Mouse (Mus musculus) midbrain, postnatal 0 days (tissue): Measurements from ENCODE around the gene Baiap2l1. TPM values are rescaled to one million over a fixed set of nuclear protein-coding genes. Genes with fewer than 3 reads are reported as not detected.
"Not testable (repeated sequence)": the region's sequence is repeated elsewhere in the genome, so short reads cannot be mapped to it uniquely, and the experiment has no call there.

Experiments used
- ATAC-seq: fragments of 200-750 bp; cut with Nextera tagmentation; 2 replicates; pipeline ENCODE4 v1.8.0; 2017; ENCODE audit warnings: moderate number of reproducible peaks, mild to moderate bottlenecking, moderate TSS enrichment, moderate library complexity; ENCODE audit not compliant: low FRiP score
- DNase-seq: peaks from one replicate; pipeline ENCODE4 v3.0.0-alpha.2; 2015; ENCODE audit warnings: low spot score
- H3K27ac ChIP-seq: fragments of 300-500 bp; sonication (generic); 2 replicates; pipeline ENCODE4 v1.5.1; 2014; ENCODE audit warnings: low read depth, mild to moderate bottlenecking, low read length, mixed read lengths
- H3K27me3 ChIP-seq: fragments of 300-500 bp; sonication (generic); 2 replicates; pipeline ENCODE4 v1.6.1; 2014; ENCODE audit warnings: low read length, control low read depth, mixed read lengths; ENCODE audit not compliant: insufficient read depth
- H3K36me3 ChIP-seq: fragments of 300-500 bp; sonication (generic); 2 replicates; pipeline ENCODE4 v1.6.1; 2014; ENCODE audit warnings: low read length, control low read depth, mixed read lengths; ENCODE audit not compliant: insufficient read depth
- H3K4me1 ChIP-seq: fragments of 300-500 bp; sonication (generic); 2 replicates; pipeline ENCODE4 v1.6.1; 2014; ENCODE audit warnings: mild to moderate bottlenecking, control low read depth, antibody characterized with exemption, low read length, mixed read lengths; ENCODE audit not compliant: insufficient read depth
- H3K4me2 ChIP-seq: fragments of 300-500 bp; sonication (generic); 2 replicates; pipeline ENCODE4 v1.6.1; 2014; ENCODE audit warnings: low read depth, mild to moderate bottlenecking, low read length, mixed read lengths; ENCODE audit not compliant: poor library complexity, severe bottlenecking
- H3K4me3 ChIP-seq: fragments of 300-500 bp; sonication (generic); 2 replicates; pipeline ENCODE4 v1.5.1; 2014; ENCODE audit warnings: low read depth, mild to moderate bottlenecking, low read length, moderate library complexity
- H3K9ac ChIP-seq: fragments of 300-500 bp; sonication (generic); replicated peaks from 2 replicates; pipeline ENCODE4 v1.6.1; 2014; ENCODE audit warnings: mild to moderate bottlenecking, low read length, moderate library complexity, mixed read lengths; ENCODE audit not compliant: poor library complexity, severe bottlenecking
- H3K9me3 ChIP-seq: fragments of 300-500 bp; sonication (generic); 2 replicates; pipeline ENCODE4 v1.6.1; 2016; ENCODE audit warnings: low read length, control low read depth
- CTCF ChIP-seq: IDR thresholded peaks from 2 replicates; pipeline ENCODE4 v1.5.1; 2016; ENCODE audit warnings: antibody characterized with exemption, mild to moderate bottlenecking
- WGBS: fragments of 180-500 bp; shearing (Covaris S2); extraction: QIAGEN DNeasy Blood & Tissue Kit; methylation state at CpG from one replicate; pipeline ENCODE4 v1.1.7; 2014; 5-methylcytosine and 5-hydroxymethylcytosine counted together
- polyA plus RNA-seq: library from polyadenylated mRNA; unstranded; fragments of >200 nt; fragmentation: Nextera tagmentation; extraction: Ambion mirVana; gene quantifications from 2 replicates; pipeline ENCODE4 v1.2.1, GENCODE M21; 2015
- total RNA-seq: library from RNA; depleted of rRNA; stranded (reverse); fragments of >200 nt; gene quantifications from 2 replicates; pipeline ENCODE4 v1.2.3, GENCODE M21; 2014

The Baiap2l1 gene
- total and polyA plus RNA-seq, 2 experiments from 2014 or later: 0.44 to 0.80 TPM

DNA sequence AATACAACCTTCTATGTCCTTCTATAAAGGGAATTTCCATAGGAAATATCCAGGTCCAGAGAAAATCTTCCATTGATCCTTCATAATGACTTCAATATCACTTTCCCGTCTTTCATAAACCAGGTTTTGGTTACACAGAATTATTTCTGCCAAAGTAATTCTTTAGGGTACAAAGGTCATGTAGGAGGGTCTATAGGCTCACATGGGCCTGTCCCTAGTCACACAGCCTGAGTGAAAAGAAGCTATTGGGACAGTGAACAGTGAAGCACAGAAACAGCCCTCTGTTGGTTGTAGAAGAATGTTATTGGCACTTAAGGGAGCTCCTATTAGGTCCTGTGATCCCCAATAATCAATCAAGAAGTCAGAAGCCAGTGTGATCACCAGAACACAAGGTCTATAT is 16.8 kb downstream of the Baiap2l1 start:
- no peak for DNase-seq

DNA sequence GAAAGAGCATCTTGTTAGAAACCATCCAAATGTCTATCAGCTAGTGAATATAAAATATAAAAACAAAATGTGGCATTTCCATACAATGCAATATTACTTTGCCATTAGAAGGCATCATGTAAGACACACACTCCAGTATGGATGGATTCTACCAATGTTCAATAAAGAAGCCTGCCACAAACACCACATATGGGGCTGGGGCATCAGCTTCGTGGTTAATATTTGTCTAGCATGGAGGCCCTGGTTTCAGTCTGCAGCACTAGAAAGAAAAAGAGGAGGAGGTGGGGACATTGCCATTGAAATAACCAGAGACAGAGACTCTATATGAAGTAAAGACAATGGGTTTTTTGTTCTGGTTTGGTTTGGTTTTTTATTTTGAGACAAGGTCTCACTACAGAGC is 19.1 kb downstream of the Baiap2l1 start:
- H3K4me3 ChIP-seq: no peak overlapping the region
- ATAC-seq (no peak), DNase-seq (no peak)
- H3K4me2 ChIP-seq: no peak overlapping the region
- H3K36me3 ChIP-seq: no peaks in the 10 kb centered on the region
- H3K9me3 ChIP-seq: no peaks in the 10 kb centered on the region
- TF ChIP-seq CTCF: no peak
- no peak overlapping the region for H3K27ac ChIP-seq
- H3K27me3 ChIP-seq: no peaks in the 10 kb centered on the region
- no peak overlapping the region for H3K9ac ChIP-seq
- H3K4me1 ChIP-seq: no peaks in the 10 kb centered on the region
- WGBS: 57% methylated on average over 1 of the region's 1 CpGs

More for the DNA sequence above, 16.8 kb downstream of the Baiap2l1 start:
- H3K9me3 ChIP-seq: no peaks in the 10 kb centered on the region
- no peak overlapping the region for H3K27ac ChIP-seq
- H3K4me3 ChIP-seq: no peak overlapping the region
- no peaks in the 10 kb centered on the region for H3K4me1 ChIP-seq
- H3K4me2 ChIP-seq: no peak overlapping the region
- 79% methylated on average over 1 of the region's 1 CpGs for WGBS
- no peak for ATAC-seq
- H3K36me3 ChIP-seq: no peaks in the 10 kb centered on the region
- H3K27me3 ChIP-seq: no peaks in the 10 kb centered on the region
- no peak overlapping the region for H3K9ac ChIP-seq
- TF ChIP-seq CTCF: no peak

DNA sequence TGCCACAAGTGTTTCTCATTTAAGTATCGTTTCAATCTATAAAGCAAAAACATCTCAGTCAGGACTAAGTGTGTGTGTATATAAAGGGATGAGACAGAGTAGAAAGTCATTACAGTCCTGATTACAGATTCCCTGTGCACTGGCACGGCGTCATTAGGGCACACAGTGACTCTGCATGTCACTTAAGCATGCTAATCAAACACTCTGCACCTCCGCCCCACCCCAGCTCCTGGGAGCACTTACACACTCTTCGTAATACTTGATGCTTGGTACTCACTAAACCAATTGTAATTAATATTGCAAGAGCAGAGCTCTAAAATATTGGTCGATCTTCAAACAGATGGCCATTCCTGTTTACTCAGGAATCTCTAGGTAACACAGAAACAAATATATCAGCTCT is 22.6 kb downstream of the Baiap2l1 start:
- not testable (repeated sequence) for H3K4me3 ChIP-seq, DNase-seq, H3K9ac ChIP-seq, H3K27ac ChIP-seq, H3K4me1 ChIP-seq, H3K27me3 ChIP-seq, H3K36me3 ChIP-seq, H3K9me3 ChIP-seq, H3K4me2 ChIP-seq, ATAC-seq
- WGBS: 87% methylated on average over 6 of the region's 6 CpGs

DNA sequence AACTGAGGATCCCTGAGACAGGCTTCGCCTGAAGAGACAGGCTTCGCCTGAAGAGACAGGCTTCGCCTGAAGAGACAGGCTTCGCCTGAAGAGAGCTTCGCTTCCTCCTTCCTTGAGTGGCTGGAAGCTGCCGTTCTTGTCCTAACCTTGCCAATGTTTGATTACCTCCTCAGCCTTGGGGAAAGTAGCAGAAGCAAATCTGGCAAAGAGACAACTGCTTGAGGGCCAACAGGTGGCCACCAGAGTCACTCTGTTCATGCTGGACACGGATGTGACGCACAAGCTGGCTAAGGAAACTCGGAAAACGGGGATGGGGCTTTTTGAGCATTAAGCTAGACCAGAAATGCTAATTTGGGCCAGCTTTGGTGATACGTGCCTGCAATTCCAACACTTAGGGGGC is 23.9 kb downstream of the Baiap2l1 start:
- Histone ChIP-seq H3K4me1 (no peaks in the 10 kb centered on the region), H3K36me3 (no peaks in the 10 kb centered on the region), H3K9ac (no peak overlapping the region), H3K9me3 (no peaks in the 10 kb centered on the region), H3K27me3 (no peaks in the 10 kb centered on the region), H3K4me3 (no peak overlapping the region), H3K27ac (no peak overlapping the region), H3K4me2 (no peak overlapping the region)
- TF ChIP-seq CTCF: no peak
- ATAC-seq (no peak), DNase-seq (no peak)
- 91% methylated on average over 11 of the region's 11 CpGs for WGBS

DNA sequence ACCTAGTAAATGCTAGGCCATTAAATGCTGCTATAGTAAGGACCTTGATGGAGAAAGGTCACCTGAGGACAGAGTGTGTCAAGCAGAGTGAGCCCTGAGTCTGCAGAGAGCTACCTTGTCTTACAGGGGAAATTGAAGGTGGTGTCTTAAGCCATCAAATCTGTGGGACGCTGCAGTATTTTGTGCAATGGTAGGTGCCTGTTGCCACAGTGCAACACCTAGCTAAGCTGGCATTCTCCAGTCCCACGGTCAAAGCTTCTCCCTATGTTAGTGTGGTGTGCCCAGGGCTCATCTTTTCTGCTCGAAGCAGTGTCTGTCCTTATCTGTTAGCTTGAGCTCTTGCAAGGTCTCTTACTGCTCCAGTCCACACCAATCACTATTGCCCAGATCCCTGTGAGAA is 35.2 kb downstream of the Baiap2l1 start:
- 90% methylated on average over 3 of the region's 3 CpGs for WGBS
- Histone ChIP-seq H3K9ac (no peak overlapping the region), H3K4me1 (no peaks in the 10 kb centered on the region), H3K27me3 (no peaks in the 10 kb centered on the region), H3K4me3 (no peak overlapping the region), H3K9me3 (no peaks in the 10 kb centered on the region), H3K4me2 (no peak overlapping the region), H3K36me3 (no peaks in the 10 kb centered on the region), H3K27ac (no peak overlapping the region)
- TF ChIP-seq CTCF: no peak
- no peak for DNase-seq
- ATAC-seq: no peak

- no peak for ATAC-seq
- no peaks in the 10 kb centered on the region for H3K36me3 ChIP-seq
- no peak for DNase-seq
- H3K9me3 ChIP-seq: no peaks in the 10 kb centered on the region
- H3K4me1 ChIP-seq: no peaks in the 10 kb centered on the region
- H3K4me3 ChIP-seq: no peak overlapping the region
- no peak for TF ChIP-seq CTCF
- H3K27me3 ChIP-seq: no peaks in the 10 kb centered on the region
- H3K27ac ChIP-seq: no peak overlapping the region
- H3K4me2 ChIP-seq: no peak overlapping the region
- 78% methylated on average over 7 of the region's 7 CpGs for WGBS
- no peak overlapping the region for H3K9ac ChIP-seq
These were observed 36.2 kb downstream of the Baiap2l1 start for GRCm38 (mm10) chr5:144321681-144322080.
